ENCODE assay signal across 35 mouse cellular contexts in the genomic region with DNA sequence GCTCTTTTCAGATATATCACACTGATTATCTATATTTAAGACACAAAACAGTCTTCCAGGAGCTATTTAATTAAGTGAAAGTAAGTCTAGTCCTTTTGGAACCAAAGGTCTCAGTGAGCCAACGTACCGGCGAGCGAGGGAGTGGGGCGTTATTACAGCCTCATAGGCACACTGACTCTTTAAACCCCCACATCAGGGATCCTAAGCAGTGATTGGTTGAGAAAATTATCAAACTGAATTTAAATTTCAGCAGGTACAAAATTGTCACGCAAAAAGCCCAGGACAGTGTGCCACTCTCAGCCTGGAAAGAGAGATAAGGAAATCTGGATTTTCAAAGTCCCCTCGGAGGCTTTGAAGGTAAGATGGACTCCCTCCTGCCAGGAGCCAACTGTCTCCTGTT. TPM values are rescaled to one million over a fixed set of nuclear protein-coding genes. Genes with fewer than 3 reads are reported as not detected.
"Had no signal": no experiment of that assay in that cellular context is flagged by ENCODE, and none has a peak within 500 bp of the region (broad histone marks: within the 10 kb centered on the region; RNA-seq: fewer than 3 reads in every experiment).

A gene (plus strand): TSS at position 301 of the 400 bp plus-strand sequence.

- DNase-seq: left cerebral cortex, postnatal 4 days; liver; liver, embryonic 13.5 days; liver, postnatal 0 days; lung, adult 18-20 months; lung, adult 2 months; lung, embryonic 14.5 days; lung, postnatal 10 days; lung, postnatal 14 days; lung, postnatal 36 days; lung, postnatal 4 days; midbrain, embryonic 14.5 days had no signal

- H3K4me3 ChIP-seq: limb, embryonic 10.5 days; limb, embryonic 12.5 days; limb, embryonic 13.5 days; limb, embryonic 15.5 days; liver, embryonic 12.5 days; liver, embryonic 13.5 days; liver, embryonic 15.5 days; lung, embryonic 15.5 days; megakaryocyte, embryonic 14.5 days; midbrain, embryonic 10.5 days; midbrain, embryonic 12.5 days; midbrain, embryonic 13.5 days; midbrain, embryonic 15.5 days; myocyte; neural tube, embryonic 12.5 days had no signal

- H3K27ac ChIP-seq: limb, embryonic 10.5 days; limb, embryonic 12.5 days; limb, embryonic 13.5 days; limb, embryonic 15.5 days; liver, embryonic 12.5 days; liver, embryonic 13.5 days; liver, embryonic 14.5 days; liver, embryonic 15.5 days; lung, embryonic 15.5 days; macrophage; midbrain, embryonic 10.5 days; midbrain, embryonic 12.5 days; midbrain, embryonic 13.5 days; midbrain, embryonic 15.5 days; neural tube, embryonic 12.5 days had no signal

RNA-seq across cellular contexts. Expression of the gene that starts here (rescaled TPM):
- total RNA-seq: left cerebral cortex, postnatal 25 days; left cerebral cortex, postnatal 4 days; liver, adult 2 months; megakaryocyte progenitor cell, adult 5-6 weeks; megakaryocyte, adult 5-6 weeks; megakaryocyte-erythroid progenitor cell, adult 5-6 weeks; midbrain, postnatal 0 days; monocyte, adult 5-6 weeks had no signal
